Mouse (Mus musculus): ENCODE measurements around the gene Atg5. TPM values are rescaled to one million over a fixed set of nuclear protein-coding genes. Genes with fewer than 3 reads are reported as not detected.
"Not testable (repeated sequence)": the region's sequence is repeated elsewhere in the genome, so short reads cannot be mapped to it uniquely, and the experiment has no call there.

The Atg5 gene
- polyA plus RNA-seq, 1 experiment from 2014 or later: 49.8 TPM

GRCm38 (mm10) chr10:44332656-44333055 is 64.5 kb downstream of the Atg5 start:
- 93% methylated on average over 3 of the region's 3 CpGs for WGBS
- H3K9me3 ChIP-seq (ENCODE audit: control insufficient read depth, low read depth, low read length); H3K4me1 ChIP-seq (ENCODE audit: control insufficient read depth, insufficient read depth, low read length); H3K4me2 ChIP-seq (replicated peaks; ENCODE audit: low read depth, low read length); H3K4me3 ChIP-seq (ENCODE audit: low read depth, low read length); H3K9ac ChIP-seq (replicated peaks; ENCODE audit: low read depth, low read length); ATAC-seq (ENCODE audit: insufficient number of reproducible peaks, insufficient read depth, low FRiP score, low read depth); H3K27me3 ChIP-seq (ENCODE audit: control insufficient read depth, insufficient read depth, low read length); H3K36me3 ChIP-seq (ENCODE audit: control insufficient read depth, insufficient read depth, low read length); H3K27ac ChIP-seq (ENCODE audit: low read length): not testable (repeated sequence)

DNA sequence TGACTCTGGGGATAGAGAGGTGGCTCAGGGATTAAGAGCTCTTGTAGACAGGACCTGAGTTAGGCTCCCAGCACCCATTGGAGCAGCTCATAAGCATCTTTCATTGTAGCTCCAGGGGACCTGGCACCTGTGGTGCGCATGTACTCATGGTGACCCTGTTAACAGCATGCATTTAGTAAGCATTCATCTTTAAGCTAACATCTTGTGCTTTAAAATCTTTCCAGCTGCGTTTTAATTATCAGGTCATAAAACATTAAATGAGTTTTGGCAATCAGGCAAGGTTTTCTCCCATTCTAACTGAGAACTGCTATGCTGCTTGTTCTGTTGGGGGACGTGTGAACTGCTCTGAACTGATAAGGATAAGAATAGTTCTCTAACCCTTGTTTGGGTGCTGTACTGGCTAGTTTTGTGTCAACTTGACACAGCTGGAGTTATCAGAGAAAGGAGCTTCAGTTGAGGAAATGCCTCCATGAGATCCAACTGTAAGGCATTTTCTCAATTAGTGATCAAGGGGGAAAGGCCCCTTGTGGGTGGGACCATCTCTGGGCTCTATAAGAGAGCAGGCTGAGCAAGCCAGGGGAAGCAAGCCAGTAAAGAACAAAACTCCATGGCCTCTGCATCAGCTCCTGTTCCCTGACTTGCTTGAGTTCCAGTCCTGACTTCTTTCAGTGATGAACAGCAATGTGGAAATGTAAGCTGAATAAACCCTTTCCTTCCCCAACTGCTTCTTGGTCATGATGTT is 68.7 kb downstream of the Atg5 start:
- 82% methylated on average over 3 of the region's 3 CpGs for WGBS
- not testable (repeated sequence) for H3K36me3 ChIP-seq (ENCODE audit: control insufficient read depth, insufficient read depth, low read length); H3K4me2 ChIP-seq (replicated peaks; ENCODE audit: low read depth, low read length); ATAC-seq (ENCODE audit: insufficient number of reproducible peaks, insufficient read depth, low FRiP score, low read depth); H3K9ac ChIP-seq (replicated peaks; ENCODE audit: low read depth, low read length); H3K4me3 ChIP-seq (ENCODE audit: low read depth, low read length); H3K9me3 ChIP-seq (ENCODE audit: control insufficient read depth, low read depth, low read length); H3K4me1 ChIP-seq (ENCODE audit: control insufficient read depth, insufficient read depth, low read length); H3K27me3 ChIP-seq (ENCODE audit: control insufficient read depth, insufficient read depth, low read length); H3K27ac ChIP-seq (ENCODE audit: low read length)

GRCm38 (mm10) chr10:44338571-44338970 is 70.4 kb downstream of the Atg5 start:
- H3K9me3 ChIP-seq (ENCODE audit: control insufficient read depth, low read depth, low read length): no peaks in the 10 kb centered on the region
- 77% methylated on average over 6 of the region's 6 CpGs for WGBS

DNA sequence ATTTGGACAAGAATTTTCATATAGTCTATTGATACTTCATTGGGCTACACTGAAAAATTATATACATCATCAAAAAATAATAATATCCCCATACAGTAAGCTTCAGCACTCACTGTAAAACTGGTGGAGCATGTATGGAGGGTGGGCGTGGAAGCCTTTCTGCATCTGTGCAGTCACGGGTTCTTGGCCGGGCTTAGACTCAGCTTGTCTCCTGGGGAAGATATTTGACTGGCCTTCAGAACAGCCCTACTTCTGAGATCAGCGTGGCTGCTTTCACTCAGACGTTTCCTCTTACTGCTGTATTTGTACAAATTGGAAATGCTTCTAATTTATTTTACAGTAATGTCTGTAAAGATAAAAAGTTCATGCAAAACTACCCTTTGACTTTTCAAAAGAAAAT is 71.2 kb downstream of the Atg5 start:
- H3K4me3 ChIP-seq (ENCODE audit: low read depth, low read length): no peak overlapping the region
- H3K27ac ChIP-seq (ENCODE audit: low read length): no peak overlapping the region
- ATAC-seq (ENCODE audit: insufficient number of reproducible peaks, insufficient read depth, low FRiP score, low read depth): no peak
- no peaks in the 10 kb centered on the region; the same call in 1 of the 2 replicates for H3K36me3 ChIP-seq (ENCODE audit: control insufficient read depth, insufficient read depth, low read length)
- no peak overlapping the region for H3K4me2 ChIP-seq (replicated peaks; ENCODE audit: low read depth, low read length)
- H3K9ac ChIP-seq (replicated peaks; ENCODE audit: low read depth, low read length): no peak overlapping the region
- no peaks in the 10 kb centered on the region for H3K27me3 ChIP-seq (ENCODE audit: control insufficient read depth, insufficient read depth, low read length)
- 76% methylated on average over 5 of the region's 5 CpGs for WGBS
- no peaks in the 10 kb centered on the region for H3K4me1 ChIP-seq (ENCODE audit: control insufficient read depth, insufficient read depth, low read length)
- no peaks in the 10 kb centered on the region for H3K9me3 ChIP-seq (ENCODE audit: control insufficient read depth, low read depth, low read length)

More at GRCm38 (mm10) chr10:44338571-44338970, 70.4 kb downstream of the Atg5 start:
- H3K4me3 ChIP-seq (ENCODE audit: low read depth, low read length): no peak overlapping the region
- H3K27me3 ChIP-seq (ENCODE audit: control insufficient read depth, insufficient read depth, low read length): no peaks in the 10 kb centered on the region
- no peaks in the 10 kb centered on the region for H3K4me1 ChIP-seq (ENCODE audit: control insufficient read depth, insufficient read depth, low read length)
- no peak overlapping the region for H3K9ac ChIP-seq (replicated peaks; ENCODE audit: low read depth, low read length)
- ATAC-seq (ENCODE audit: insufficient number of reproducible peaks, insufficient read depth, low FRiP score, low read depth): no peak
- H3K36me3 ChIP-seq (ENCODE audit: control insufficient read depth, insufficient read depth, low read length): no peaks in the 10 kb centered on the region; the same call in 1 of the 2 replicates
- no peak overlapping the region for H3K27ac ChIP-seq (ENCODE audit: low read length)
- H3K4me2 ChIP-seq (replicated peaks; ENCODE audit: low read depth, low read length): no peak overlapping the region

- 86% methylated on average over 4 of the region's 4 CpGs for WGBS
- no peak overlapping the region for H3K9ac ChIP-seq (replicated peaks; ENCODE audit: low read depth, low read length)
- no peak for ATAC-seq (ENCODE audit: insufficient number of reproducible peaks, insufficient read depth, low FRiP score, low read depth)
Measured at GRCm38 (mm10) chr10:44340928-44341327, 72.8 kb downstream of the Atg5 start.

GRCm38 (mm10) chr10:44341826-44342521 is 73.8 kb downstream of the Atg5 start:
- no peak overlapping the region for H3K4me2 ChIP-seq (replicated peaks; ENCODE audit: low read depth, low read length)
- H3K27me3 ChIP-seq (ENCODE audit: control insufficient read depth, insufficient read depth, low read length): no peaks in the 10 kb centered on the region
- H3K4me3 ChIP-seq (ENCODE audit: low read depth, low read length): no peak overlapping the region
- H3K9ac ChIP-seq (replicated peaks; ENCODE audit: low read depth, low read length): no peak overlapping the region
- H3K4me1 ChIP-seq (ENCODE audit: control insufficient read depth, insufficient read depth, low read length): no peaks in the 10 kb centered on the region
- ATAC-seq (ENCODE audit: insufficient number of reproducible peaks, insufficient read depth, low FRiP score, low read depth): no peak
- H3K36me3 ChIP-seq (ENCODE audit: control insufficient read depth, insufficient read depth, low read length): no peaks in the 10 kb centered on the region
- 90% methylated on average over 6 of the region's 6 CpGs for WGBS
- no peaks in the 10 kb centered on the region for H3K9me3 ChIP-seq (ENCODE audit: control insufficient read depth, low read depth, low read length)
- no peak overlapping the region for H3K27ac ChIP-seq (ENCODE audit: low read length)

More at GRCm38 (mm10) chr10:44340928-44341327, 72.8 kb downstream of the Atg5 start:
- Histone ChIP-seq H3K36me3 (ENCODE audit: control insufficient read depth, insufficient read depth, low read length) (no peaks in the 10 kb centered on the region), H3K27me3 (ENCODE audit: control insufficient read depth, insufficient read depth, low read length) (no peaks in the 10 kb centered on the region), H3K4me3 (ENCODE audit: low read depth, low read length) (no peak overlapping the region), H3K27ac (ENCODE audit: low read length) (no peak overlapping the region), H3K4me1 (ENCODE audit: control insufficient read depth, insufficient read depth, low read length) (no peaks in the 10 kb centered on the region), H3K4me2 (replicated peaks; ENCODE audit: low read depth, low read length) (no peak overlapping the region), H3K9me3 (ENCODE audit: control insufficient read depth, low read depth, low read length) (no peaks in the 10 kb centered on the region)

- no peaks in the 10 kb centered on the region for H3K4me1 ChIP-seq (ENCODE audit: control insufficient read depth, insufficient read depth, low read length)
- H3K27ac ChIP-seq (ENCODE audit: low read length): no peak overlapping the region
- H3K36me3 ChIP-seq (ENCODE audit: control insufficient read depth, insufficient read depth, low read length): no peaks in the 10 kb centered on the region
- no peak overlapping the region for H3K4me2 ChIP-seq (replicated peaks; ENCODE audit: low read depth, low read length)
- ATAC-seq (ENCODE audit: insufficient number of reproducible peaks, insufficient read depth, low FRiP score, low read depth): no peak
- 94% methylated on average over 3 of the region's 3 CpGs for WGBS
- H3K9ac ChIP-seq (replicated peaks; ENCODE audit: low read depth, low read length): no peak overlapping the region
- H3K27me3 ChIP-seq (ENCODE audit: control insufficient read depth, insufficient read depth, low read length): no peaks in the 10 kb centered on the region
- no peak overlapping the region for H3K4me3 ChIP-seq (ENCODE audit: low read depth, low read length)
- H3K9me3 ChIP-seq (ENCODE audit: control insufficient read depth, low read depth, low read length): no peaks in the 10 kb centered on the region
Measured at GRCm38 (mm10) chr10:44343351-44343750, 75.2 kb downstream of the Atg5 start.

- ATAC-seq (ENCODE audit: insufficient number of reproducible peaks, insufficient read depth, low FRiP score, low read depth): no peak
- H3K4me2 ChIP-seq (replicated peaks; ENCODE audit: low read depth, low read length): no peak overlapping the region
- no peak overlapping the region for H3K4me3 ChIP-seq (ENCODE audit: low read depth, low read length)
- WGBS: 66% methylated on average over 10 of the region's 10 CpGs
- no peaks in the 10 kb centered on the region for H3K9me3 ChIP-seq (ENCODE audit: control insufficient read depth, low read depth, low read length)
- no peaks in the 10 kb centered on the region for H3K36me3 ChIP-seq (ENCODE audit: control insufficient read depth, insufficient read depth, low read length)
- no peak overlapping the region for H3K9ac ChIP-seq (replicated peaks; ENCODE audit: low read depth, low read length)
- no peaks in the 10 kb centered on the region for H3K27me3 ChIP-seq (ENCODE audit: control insufficient read depth, insufficient read depth, low read length)
- H3K4me1 ChIP-seq (ENCODE audit: control insufficient read depth, insufficient read depth, low read length): no peaks in the 10 kb centered on the region
- no peak overlapping the region for H3K27ac ChIP-seq (ENCODE audit: low read length)
Measured at GRCm38 (mm10) chr10:44347549-44348172, 79.5 kb downstream of the Atg5 start.

Measured in stomach, embryonic 14.5 days (tissue).